Mouse (Mus musculus): Measurements from ENCODE around the gene Arfgap1. TPM values are rescaled to one million over a fixed set of nuclear protein-coding genes. Genes with fewer than 3 reads are reported as not detected.

Gene Arfgap1
- polyA plus RNA-seq, 2 experiments, result 102 to 161 TPM

DNA sequence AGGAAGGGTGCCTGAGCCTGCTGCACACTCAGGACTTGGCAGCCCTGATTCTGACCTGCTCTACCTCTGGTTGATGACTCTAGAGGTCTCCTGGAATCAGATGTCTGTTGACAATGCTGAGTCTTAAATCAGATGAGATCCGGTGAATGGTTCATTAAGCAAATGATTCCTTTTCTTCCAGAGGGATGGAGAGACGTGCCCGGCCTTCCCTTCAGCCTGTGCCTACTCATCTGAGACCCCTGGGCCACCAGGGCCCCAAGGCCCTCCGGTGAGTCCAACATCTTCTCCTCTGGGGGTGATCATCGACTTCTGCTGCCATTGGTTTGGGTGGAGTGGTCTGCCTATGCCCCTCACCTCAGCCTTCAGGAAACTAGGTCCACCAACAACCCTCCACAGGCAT, 41.3 kb downstream of the Arfgap1 start:
- 74% methylated on average over 5 of the region's 5 CpGs for WGBS
- TF ChIP-seq POLR2A (IDR thresholded peaks at IDR 0.05; ENCODE audit: borderline replicate concordance, extremely low read depth, insufficient read depth, insufficient read length), result no peak

DNA sequence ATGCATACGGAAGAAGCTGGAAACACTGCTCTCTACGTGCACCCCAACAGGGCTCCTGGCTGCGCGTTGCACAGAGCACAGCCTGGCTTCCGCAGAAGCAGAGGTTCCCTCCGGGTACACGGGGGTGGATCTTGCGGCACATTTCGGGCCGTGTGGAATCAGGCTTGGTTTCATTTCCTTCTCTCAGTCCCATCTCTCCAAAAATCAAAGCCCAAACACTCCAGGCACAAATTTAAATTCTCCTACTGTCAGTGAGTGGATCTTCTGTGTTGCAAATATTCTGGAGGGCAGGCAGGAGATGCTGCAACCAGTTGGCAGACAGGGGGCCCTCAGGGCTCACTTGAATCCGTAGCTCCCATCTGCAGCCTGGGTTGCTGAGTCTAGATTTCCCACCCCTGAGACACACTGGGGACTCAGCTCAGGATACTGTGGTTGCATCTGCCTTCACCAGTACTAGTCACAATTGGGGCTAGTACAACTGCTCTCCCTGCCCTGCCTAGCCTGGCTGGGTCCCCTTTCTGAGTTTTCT, 64.4 kb downstream of the Arfgap1 start:
- no peak for ATAC-seq (ENCODE audit: low FRiP score, low read depth)
- 0 out of 2 replicates have a peak, but pooled peaks cover 1% of the 10 kb centered on the region for H3K27me3 ChIP-seq (ENCODE audit: control insufficient read depth, insufficient read depth, low read length)
- TF ChIP-seq POLR2A (IDR thresholded peaks at IDR 0.05; ENCODE audit: borderline replicate concordance, extremely low read depth, insufficient read depth, insufficient read length), result no peak
- no peaks in the 10 kb centered on the region for H3K9me3 ChIP-seq (ENCODE audit: control insufficient read depth, low read length)
- H3K27ac ChIP-seq (replicated peaks; ENCODE audit: low read depth, low read length), result no peak overlapping the region
- no peak for DNase-seq (ENCODE audit: low spot score)
- H3K4me1 ChIP-seq (ENCODE audit: control insufficient read depth, insufficient read depth, low read length), result no peaks in the 10 kb centered on the region
- WGBS, result 75% methylated on average over 11 of the region's 11 CpGs
- no peak overlapping the region for H3K9ac ChIP-seq (ENCODE audit: low read depth, low read length, severe bottlenecking)
- no peaks in the 10 kb centered on the region for H3K36me3 ChIP-seq (ENCODE audit: control insufficient read depth, insufficient read depth, low read length)
- H3K4me2 ChIP-seq (replicated peaks; ENCODE audit: low read depth, low read length, severe bottlenecking), result no peak overlapping the region
- H3K4me3 ChIP-seq (replicated peaks; ENCODE audit: low read length), result no peak overlapping the region

More for the DNA sequence above, 41.3 kb downstream of the Arfgap1 start:
- Histone ChIP-seq H3K27ac (replicated peaks; ENCODE audit: low read depth, low read length) (no peak overlapping the region), H3K4me2 (replicated peaks; ENCODE audit: low read depth, low read length, severe bottlenecking) (no peak overlapping the region), H3K9ac (ENCODE audit: low read depth, low read length, severe bottlenecking) (no peak overlapping the region), H3K27me3 (ENCODE audit: control insufficient read depth, insufficient read depth, low read length) (no peaks in the 10 kb centered on the region), H3K9me3 (ENCODE audit: control insufficient read depth, low read length) (no peaks in the 10 kb centered on the region), H3K4me3 (replicated peaks; ENCODE audit: low read length) (no peak overlapping the region), H3K36me3 (ENCODE audit: control insufficient read depth, insufficient read depth, low read length) (no peaks in the 10 kb centered on the region), H3K4me1 (ENCODE audit: control insufficient read depth, insufficient read depth, low read length) (no peaks in the 10 kb centered on the region)
- no peak for DNase-seq (ENCODE audit: low spot score)
- ATAC-seq (ENCODE audit: low FRiP score, low read depth), result no peak

Other genes with a start within 250 kb of the Arfgap1 start
- 3.4 and 5.9 TPM in 2 replicates for gene Slc17a9, start 242.0 kb upstream of the Arfgap1 start, polyA plus RNA-seq (2012; rRNA removed)
- 1.7 and 2.2 TPM in 2 replicates for gene Slc17a9, start 242.0 kb upstream of the Arfgap1 start, polyA plus RNA-seq (2014; fragmentation: Nextera tagmentation; extraction: Ambion mirVana)
- not detected in 2 replicates for gene Bhlhe23, start 190.3 kb upstream of the Arfgap1 start, polyA plus RNA-seq (2012; rRNA removed)
- not detected in 2 replicates for gene Bhlhe23, start 190.3 kb upstream of the Arfgap1 start, polyA plus RNA-seq (2014; fragmentation: Nextera tagmentation; extraction: Ambion mirVana)
- 66.3 and 85.7 TPM in 2 replicates for gene Ythdf1, start 46.3 kb upstream of the Arfgap1 start, polyA plus RNA-seq (2012; rRNA removed)
- 65.7 and 67.6 TPM in 2 replicates for gene Ythdf1, start 46.3 kb upstream of the Arfgap1 start, polyA plus RNA-seq (2014; fragmentation: Nextera tagmentation; extraction: Ambion mirVana)
- not detected in 2 replicates for gene Birc7, start 38.2 kb upstream of the Arfgap1 start, polyA plus RNA-seq (2012; rRNA removed)
- gene Birc7, start 38.2 kb upstream of the Arfgap1 start, polyA plus RNA-seq (2014; fragmentation: Nextera tagmentation; extraction: Ambion mirVana), result not detected in 2 replicates
- gene Nkain4, start 12.5 kb upstream of the Arfgap1 start, polyA plus RNA-seq (2012; rRNA removed), result 9.2 and 11.2 TPM in 2 replicates
- gene Nkain4, start 12.5 kb upstream of the Arfgap1 start, polyA plus RNA-seq (2014; fragmentation: Nextera tagmentation; extraction: Ambion mirVana), result 12.9 and 13.4 TPM in 2 replicates
- gene Col20a1, start 19.3 kb downstream of the Arfgap1 start, polyA plus RNA-seq (2012; rRNA removed), result 5.7 and 6.1 TPM in 2 replicates
- 2.7 and 2.8 TPM in 2 replicates for gene Col20a1, start 19.3 kb downstream of the Arfgap1 start, polyA plus RNA-seq (2014; fragmentation: Nextera tagmentation; extraction: Ambion mirVana)
- gene Chrna4, start 76.3 kb downstream of the Arfgap1 start, polyA plus RNA-seq (2012; rRNA removed), result 1.9 and 3.1 TPM in 2 replicates
- 2.5 and 2.7 TPM in 2 replicates for gene Chrna4, start 76.3 kb downstream of the Arfgap1 start, polyA plus RNA-seq (2014; fragmentation: Nextera tagmentation; extraction: Ambion mirVana)
- gene Kcnq2, start 168.1 kb downstream of the Arfgap1 start, polyA plus RNA-seq (2012; rRNA removed), result 0.28 and 0.38 TPM in 2 replicates
- gene Kcnq2, start 168.1 kb downstream of the Arfgap1 start, polyA plus RNA-seq (2014; fragmentation: Nextera tagmentation; extraction: Ambion mirVana), result 0.14 TPM in 1 of 2 replicates, not detected in the other
- gene Eef1a2, start 189.8 kb downstream of the Arfgap1 start, polyA plus RNA-seq (2012; rRNA removed), result 0.10 and 0.29 TPM in 2 replicates
- not detected in 2 replicates for gene Eef1a2, start 189.8 kb downstream of the Arfgap1 start, polyA plus RNA-seq (2014; fragmentation: Nextera tagmentation; extraction: Ambion mirVana)
- 148 and 220 TPM in 2 replicates for gene Ppdpf, start 220.0 kb downstream of the Arfgap1 start, polyA plus RNA-seq (2012; rRNA removed)
- gene Ppdpf, start 220.0 kb downstream of the Arfgap1 start, polyA plus RNA-seq (2014; fragmentation: Nextera tagmentation; extraction: Ambion mirVana), result 294 and 354 TPM in 2 replicates
- 0.08 and 0.10 TPM in 2 replicates for gene Ptk6, start 235.6 kb downstream of the Arfgap1 start, polyA plus RNA-seq (2012; rRNA removed)
- gene Ptk6, start 235.6 kb downstream of the Arfgap1 start, polyA plus RNA-seq (2014; fragmentation: Nextera tagmentation; extraction: Ambion mirVana), result 0.12 and 0.19 TPM in 2 replicates
- 0.05 and 0.13 TPM in 2 replicates for gene Srms, start 246.0 kb downstream of the Arfgap1 start, polyA plus RNA-seq (2012; rRNA removed)
- 0.07 TPM in 1 of 2 replicates, not detected in the other for gene Srms, start 246.0 kb downstream of the Arfgap1 start, polyA plus RNA-seq (2014; fragmentation: Nextera tagmentation; extraction: Ambion mirVana)

All from limb, embryonic 14.5 days (tissue).